Mouse (Mus musculus): ENCODE results near the gene Krtap5-1. TPM values are rescaled to one million over a fixed set of nuclear protein-coding genes. Genes with fewer than 3 reads are reported as not detected.
"Not testable (repeated sequence)": the region's sequence is repeated elsewhere in the genome, so short reads cannot be mapped to it uniquely, and the experiment has no call there.

Krtap5-1 gene
- polyA plus RNA-seq, 1 experiment, result not detected

GRCm38 (mm10) chr7:142303249-142303648 lies 6.3 kb upstream of the Krtap5-1 start, which contains the start of gene Krtap5-4:
Krtap5-4 (plus strand) TSS chr7:142303549.
- 20% methylated on average over 3 of the region's 3 CpGs for WGBS
- TF ChIP-seq CTCF (IDR thresholded peaks at IDR 0.05; ENCODE audit: insufficient read depth, low read length), result no peak
- no peak for TF ChIP-seq POLR2A (IDR thresholded peaks at IDR 0.05; ENCODE audit: borderline replicate concordance, extremely low read depth, low read depth, low read length)
- DNase-seq, result no peak

GRCm38 (mm10) chr7:142296108-142296507 lies 810 bp downstream of the Krtap5-1 start:
- not testable (repeated sequence) for DNase-seq; H3K4me3 ChIP-seq (replicated peaks; ENCODE audit: extremely low read depth, low read depth, low read length); H3K4me1 ChIP-seq (ENCODE audit: control insufficient read depth, insufficient read depth, low read length)
- WGBS, result 20% methylated on average over 4 of the region's 4 CpGs

More at GRCm38 (mm10) chr7:142303249-142303648, 6.3 kb upstream of the Krtap5-1 start, which contains the start of gene Krtap5-4:
- no peak within 1 kb of the TSS for H3K4me3 ChIP-seq (replicated peaks; ENCODE audit: extremely low read depth, low read depth, low read length)
- H3K4me1 ChIP-seq (ENCODE audit: control insufficient read depth, insufficient read depth, low read length), result no peaks in the 10 kb centered on the region

- Histone ChIP-seq H3K4me3 (replicated peaks; ENCODE audit: extremely low read depth, low read depth, low read length) (no peak overlapping the region), H3K4me1 (ENCODE audit: control insufficient read depth, insufficient read depth, low read length) (no peaks in the 10 kb centered on the region)
- TF ChIP-seq CTCF (IDR thresholded peaks at IDR 0.05; ENCODE audit: insufficient read depth, low read length) (no peak), POLR2A (IDR thresholded peaks at IDR 0.05; ENCODE audit: borderline replicate concordance, extremely low read depth, low read depth, low read length) (no peak)
- no peak for DNase-seq
Observed at GRCm38 (mm10) chr7:142295418-142295817, 1.5 kb downstream of the Krtap5-1 start.

GRCm38 (mm10) chr7:142293851-142294250 lies 3.1 kb downstream of the Krtap5-1 start:
- not testable (repeated sequence) for H3K4me3 ChIP-seq (replicated peaks; ENCODE audit: extremely low read depth, low read depth, low read length); H3K4me1 ChIP-seq (ENCODE audit: control insufficient read depth, insufficient read depth, low read length)
- peak; percentile 32 for DNase-seq
- 0% methylated on average over 2 of the region's 2 CpGs for WGBS
- peak; percentile 63 for TF ChIP-seq CTCF (IDR thresholded peaks at IDR 0.05; ENCODE audit: insufficient read depth, low read length)

GRCm38 (mm10) chr7:142285910-142286612 lies 10.9 kb downstream of the Krtap5-1 start:
- not testable (repeated sequence) for H3K4me3 ChIP-seq (replicated peaks; ENCODE audit: extremely low read depth, low read depth, low read length); H3K4me1 ChIP-seq (ENCODE audit: control insufficient read depth, insufficient read depth, low read length)
- 58% methylated on average over 9 of the region's 9 CpGs for WGBS
- peak; percentile 43 for DNase-seq

- peak; percentile 27 for DNase-seq
- Histone ChIP-seq H3K4me1 (ENCODE audit: control insufficient read depth, insufficient read depth, low read length) (no peaks in the 10 kb centered on the region), H3K4me3 (replicated peaks; ENCODE audit: extremely low read depth, low read depth, low read length) (no peak overlapping the region)
- 20% methylated on average over 23 of the region's 23 CpGs for WGBS
- TF ChIP-seq CTCF (IDR thresholded peaks at IDR 0.05; ENCODE audit: insufficient read depth, low read length), result peak; percentile 38; the same call in 1 of the 2 replicates
- no peak for TF ChIP-seq POLR2A (IDR thresholded peaks at IDR 0.05; ENCODE audit: borderline replicate concordance, extremely low read depth, low read depth, low read length)
Observed at GRCm38 (mm10) chr7:142285130-142285835, 11.6 kb downstream of the Krtap5-1 start.

- H3K4me1 ChIP-seq (ENCODE audit: control insufficient read depth, insufficient read depth, low read length), result no peaks in the 10 kb centered on the region
- DNase-seq, result peak; percentile 90
- peak overlapping the region; percentile 69 for H3K4me3 ChIP-seq (replicated peaks; ENCODE audit: extremely low read depth, low read depth, low read length)
- TF ChIP-seq CTCF (IDR thresholded peaks at IDR 0.05; ENCODE audit: insufficient read depth, low read length) (peak; percentile 51), POLR2A (IDR thresholded peaks at IDR 0.05; ENCODE audit: borderline replicate concordance, extremely low read depth, low read depth, low read length) (no peak)
- under 1% methylated on average over 19 of the region's 19 CpGs for WGBS
Observed at GRCm38 (mm10) chr7:142284615-142285080, 12.3 kb downstream of the Krtap5-1 start.

GRCm38 (mm10) chr7:142284023-142284591 lies 12.8 kb downstream of the Krtap5-1 start:
- H3K4me3 ChIP-seq (replicated peaks; ENCODE audit: extremely low read depth, low read depth, low read length), result peak overlapping the region; percentile 69
- under 1% methylated on average over 38 of the region's 38 CpGs for WGBS
- no peak for TF ChIP-seq POLR2A (IDR thresholded peaks at IDR 0.05; ENCODE audit: borderline replicate concordance, extremely low read depth, low read depth, low read length)
- 0 out of 2 replicates have a peak, but pooled peaks have one; percentile 5 for TF ChIP-seq CTCF (IDR thresholded peaks at IDR 0.05; ENCODE audit: insufficient read depth, low read length)
- no peaks in the 10 kb centered on the region for H3K4me1 ChIP-seq (ENCODE audit: control insufficient read depth, insufficient read depth, low read length)
- peak; percentile 58 for DNase-seq

- not testable (repeated sequence) for DNase-seq; H3K4me1 ChIP-seq (ENCODE audit: control insufficient read depth, insufficient read depth, low read length); H3K4me3 ChIP-seq (replicated peaks; ENCODE audit: extremely low read depth, low read depth, low read length)
- WGBS, result 83% methylated on average over 2 of the region's 2 CpGs
Observed at GRCm38 (mm10) chr7:142282847-142283246, 14.1 kb downstream of the Krtap5-1 start.

- 86% methylated on average over 1 of the region's 1 CpGs for WGBS
- H3K4me1 ChIP-seq (ENCODE audit: control insufficient read depth, insufficient read depth, low read length); DNase-seq; H3K4me3 ChIP-seq (replicated peaks; ENCODE audit: extremely low read depth, low read depth, low read length): not testable (repeated sequence)
Observed at GRCm38 (mm10) chr7:142279291-142279690, 17.6 kb downstream of the Krtap5-1 start.

Data from lung, adult 2 months (tissue).